Mouse (Mus musculus): Measurements from ENCODE around the gene Ptcd2.

The Ptcd2 gene

DNA sequence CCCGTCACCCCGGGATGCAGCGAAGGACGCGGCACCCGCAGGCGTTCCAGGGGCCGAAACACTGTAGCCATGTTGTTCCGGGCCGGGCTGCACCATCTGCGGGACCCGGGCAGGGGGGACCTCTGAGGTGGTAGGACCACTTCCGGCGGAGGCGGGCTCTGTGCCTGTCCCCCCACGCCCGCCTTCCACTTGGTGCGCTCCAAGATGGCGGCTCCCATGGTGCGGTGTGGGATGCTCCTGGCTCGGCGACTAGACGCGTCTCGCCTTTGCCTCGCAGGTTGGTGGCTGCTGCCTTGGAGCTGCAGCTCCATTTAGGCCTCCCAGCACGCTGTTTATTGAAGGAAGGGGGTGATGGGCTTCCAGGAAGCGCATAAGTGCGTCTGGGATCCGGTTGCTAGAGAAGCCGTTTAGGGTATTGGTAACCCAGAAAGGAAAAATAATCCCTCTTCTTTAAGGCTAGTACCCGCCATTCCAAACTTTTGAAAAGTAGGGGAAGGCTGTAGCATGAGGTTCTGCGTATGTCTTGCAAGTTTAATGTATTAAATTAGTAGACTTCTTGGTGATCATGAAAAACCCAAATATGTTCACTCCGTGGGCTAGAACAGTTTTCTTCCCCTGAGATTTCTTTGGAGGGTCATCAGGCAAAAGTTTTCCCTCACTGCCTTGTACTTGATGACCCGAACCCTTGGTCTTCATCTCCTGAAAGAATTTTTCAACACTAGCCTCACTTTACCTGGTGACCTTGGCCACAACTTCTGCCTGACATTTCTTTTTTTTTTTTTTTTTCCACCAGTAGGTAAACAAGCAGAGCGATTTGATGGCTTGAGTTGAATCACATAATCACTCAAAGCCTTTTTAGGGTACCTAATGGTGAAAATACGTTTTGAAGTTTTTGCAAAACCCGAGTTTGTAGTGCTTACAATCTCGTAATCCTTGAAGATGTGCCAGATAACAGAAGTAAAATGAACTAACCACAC is at the start of gene Ptcd2, which contains the start of gene Mrps27:
Gene Ptcd2 (minus strand): TSS at position 107 of the 977 bp plus-strand sequence.
Gene Mrps27 (plus strand): TSS at position 188 of the 977 bp plus-strand sequence.
- peak; percentile 98 for DNase-seq

DNA sequence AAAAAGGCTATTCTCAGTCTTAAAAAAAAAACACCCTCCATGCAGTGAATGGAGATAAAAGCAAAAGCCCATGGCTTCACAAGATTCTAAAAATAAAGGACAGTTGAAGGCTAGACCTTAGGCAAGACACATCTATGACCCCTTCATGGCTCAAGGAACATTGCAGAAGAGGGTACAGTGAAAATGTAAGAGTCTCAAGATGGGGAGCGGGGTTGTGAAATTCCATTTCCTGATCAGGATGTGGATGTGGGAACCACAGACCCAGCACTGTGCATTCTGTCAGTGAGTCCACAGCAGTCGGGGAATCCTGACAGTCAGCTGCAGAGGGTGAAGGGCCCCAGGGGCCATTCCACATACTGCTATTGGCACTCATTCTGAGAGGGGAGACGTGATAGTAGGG is 48.6 kb upstream of the Ptcd2 start:
- DNase-seq, result no peak

DNA sequence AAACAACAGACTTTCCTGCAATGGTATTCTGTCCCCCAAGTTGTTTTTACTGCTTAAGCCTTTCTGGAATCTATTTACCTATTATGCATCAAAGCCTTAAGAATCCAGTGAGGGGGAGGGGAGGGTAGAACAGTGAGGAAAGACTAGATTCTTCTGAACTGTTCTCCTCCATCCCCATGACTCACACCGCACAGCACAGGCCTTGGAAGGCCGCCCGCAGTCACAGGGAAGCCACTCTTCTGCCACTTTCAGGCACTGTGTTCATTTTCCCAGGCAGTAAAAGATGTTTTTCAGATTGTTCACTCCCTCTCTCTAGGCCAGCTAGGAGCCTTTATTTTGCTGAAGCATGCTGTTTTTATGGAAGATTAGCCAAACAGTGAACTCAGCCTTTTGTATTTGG is 46.9 kb upstream of the Ptcd2 start:
- peak; percentile 77 for DNase-seq

DNA sequence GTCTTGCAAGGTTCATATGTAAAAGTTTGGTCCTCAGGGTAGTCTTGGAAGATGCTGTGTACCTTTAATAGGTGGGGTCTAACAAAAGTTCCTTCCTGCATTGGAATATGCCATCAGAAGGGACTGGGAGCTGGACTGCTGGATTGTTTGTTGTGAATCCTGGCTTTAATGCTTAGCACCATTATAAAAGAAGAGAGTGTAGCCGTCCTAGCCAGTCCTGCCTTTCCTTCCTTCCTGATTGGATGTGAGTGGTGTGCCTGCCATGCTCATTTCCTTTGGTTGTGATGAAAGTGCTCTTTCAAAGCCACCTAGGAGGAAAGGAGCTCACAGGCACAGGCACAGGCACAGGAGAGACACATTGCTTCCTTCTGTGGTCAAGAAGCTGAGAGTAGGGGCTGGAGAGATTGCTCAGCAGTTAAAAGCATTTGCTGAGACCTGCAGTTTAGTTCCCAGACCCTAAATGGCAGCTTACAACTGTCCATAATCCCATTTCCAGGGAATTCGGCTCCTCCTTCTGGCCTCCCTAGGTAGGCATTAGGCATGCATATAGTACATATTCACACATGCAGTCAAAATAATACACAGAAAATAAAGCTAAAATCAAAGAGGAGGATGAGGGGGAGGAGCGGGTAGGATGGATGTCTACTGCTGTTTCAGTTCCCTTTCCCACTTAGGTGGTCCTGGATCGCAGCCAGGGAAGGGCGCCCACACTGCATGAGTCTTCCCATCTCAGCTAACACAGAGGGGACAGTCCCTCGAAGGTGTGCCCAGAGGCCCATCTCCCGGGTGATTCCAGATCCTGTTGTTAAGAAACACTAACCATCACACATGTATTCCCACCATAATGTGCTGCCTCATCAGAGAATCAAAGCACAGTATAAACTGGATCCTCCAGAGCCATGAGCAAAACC is 43.7 kb upstream of the Ptcd2 start:
- no peak for DNase-seq

DNA sequence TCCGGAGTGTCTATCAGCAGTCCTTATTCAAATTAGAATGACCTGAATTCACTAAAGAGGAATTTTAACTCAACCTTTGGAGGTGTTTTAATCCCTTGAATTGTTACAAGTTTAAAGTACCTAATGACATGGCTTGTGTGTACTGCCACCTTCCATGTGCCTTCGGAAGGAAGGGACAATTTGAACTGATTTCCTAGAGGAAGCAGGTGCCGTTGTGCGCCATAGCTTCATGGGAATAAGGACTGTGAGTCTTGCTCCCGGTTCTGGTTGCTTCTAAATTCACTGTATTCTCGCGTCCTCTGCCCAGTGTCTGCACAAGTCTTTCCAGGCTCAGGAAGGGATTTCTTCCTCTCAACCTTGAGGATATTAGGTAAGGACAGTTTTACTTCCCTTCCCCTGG is 41.8 kb upstream of the Ptcd2 start:
- DNase-seq, result no peak

DNA sequence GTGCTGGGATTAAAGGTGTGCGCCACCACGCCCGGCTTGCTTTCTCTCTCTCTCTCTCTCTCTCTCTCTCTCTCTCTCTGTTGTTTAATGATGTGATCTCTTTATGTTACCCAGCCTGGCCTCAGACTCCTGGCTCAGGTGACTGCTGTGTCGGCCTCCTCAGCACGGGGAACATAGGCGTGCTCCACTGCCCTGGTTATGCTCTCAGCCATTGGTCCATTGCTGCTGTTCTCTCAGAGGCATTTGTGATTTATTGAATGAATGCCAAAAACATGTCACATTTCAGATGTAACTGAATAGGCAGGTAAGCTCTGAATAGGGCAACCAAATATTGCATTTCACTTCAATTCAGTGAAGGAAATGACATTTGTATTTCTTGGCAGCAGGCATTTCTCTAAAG is 41.4 kb upstream of the Ptcd2 start:
- no peak for DNase-seq

DNA sequence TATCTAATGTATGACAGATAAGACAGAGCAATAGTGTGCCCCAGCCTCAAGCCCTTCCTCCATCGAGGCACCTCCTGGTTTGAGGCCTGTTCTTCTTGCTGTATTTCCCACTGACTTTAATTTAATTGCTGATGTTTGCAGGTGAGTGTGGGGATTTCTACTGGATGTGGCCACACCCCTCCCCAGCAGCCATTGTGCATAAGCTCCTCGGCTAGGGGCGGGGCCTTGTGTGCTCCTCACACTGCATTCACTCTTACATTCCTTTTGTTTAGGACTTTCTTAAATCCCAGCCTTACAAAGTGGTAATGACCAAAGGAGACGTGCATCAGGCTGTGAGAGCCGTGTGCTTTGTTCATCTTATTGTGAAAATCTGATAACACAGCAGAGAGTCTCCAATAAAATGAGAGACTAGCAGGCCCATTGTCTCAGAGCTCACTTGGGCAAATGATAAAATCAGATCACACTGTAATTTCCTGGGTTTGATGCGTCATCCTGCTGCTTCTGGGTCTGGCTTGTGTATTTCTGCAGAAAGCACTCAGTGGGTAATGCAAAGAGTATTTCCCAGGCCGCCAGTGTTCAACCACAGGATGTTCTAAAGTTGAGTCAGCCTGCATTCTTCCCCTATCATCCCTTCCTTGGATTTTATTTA is 40.2 kb upstream of the Ptcd2 start:
- DNase-seq, result no peak

DNA sequence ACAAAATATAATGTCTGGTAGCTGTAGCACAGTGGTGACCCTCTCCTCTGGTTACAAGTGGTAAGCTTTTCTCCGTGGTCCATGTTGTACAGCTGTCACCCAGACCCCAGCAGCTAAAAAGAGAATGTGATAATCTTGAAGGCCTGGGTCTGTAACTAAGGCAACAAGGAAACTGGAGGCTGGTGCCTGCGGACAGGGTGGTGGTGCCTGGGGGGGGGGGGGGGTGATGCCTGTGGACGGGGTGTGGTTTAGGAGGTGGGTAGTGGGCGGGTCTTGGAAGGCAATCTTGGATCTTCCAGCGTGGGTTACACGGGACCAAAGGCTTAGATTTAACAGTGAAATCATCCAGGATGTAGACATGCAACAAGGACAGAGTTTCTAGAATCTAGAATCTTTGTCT is 37.9 kb upstream of the Ptcd2 start:
- DNase-seq, result no peak

DNA sequence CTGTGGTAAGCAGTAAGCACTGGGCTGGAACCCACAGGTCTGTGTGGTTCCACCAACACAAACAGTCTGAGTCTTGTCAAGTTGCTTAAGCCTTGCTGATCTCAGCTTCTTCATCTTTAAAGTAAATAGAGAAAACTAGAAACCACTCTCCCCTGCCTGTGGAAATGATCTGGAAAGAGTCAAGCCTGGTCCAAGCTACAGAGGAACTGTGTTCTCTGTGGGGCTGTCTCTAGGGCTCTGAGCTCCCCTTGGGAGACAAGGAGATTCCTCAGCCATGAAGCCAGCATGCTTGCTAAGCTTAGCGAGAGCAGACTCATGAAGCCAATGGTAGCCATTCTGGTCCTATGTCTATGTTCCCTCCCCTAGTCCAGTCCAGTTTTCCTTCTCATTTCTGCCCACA is 33.7 kb upstream of the Ptcd2 start:
- DNase-seq, result no peak

DNA sequence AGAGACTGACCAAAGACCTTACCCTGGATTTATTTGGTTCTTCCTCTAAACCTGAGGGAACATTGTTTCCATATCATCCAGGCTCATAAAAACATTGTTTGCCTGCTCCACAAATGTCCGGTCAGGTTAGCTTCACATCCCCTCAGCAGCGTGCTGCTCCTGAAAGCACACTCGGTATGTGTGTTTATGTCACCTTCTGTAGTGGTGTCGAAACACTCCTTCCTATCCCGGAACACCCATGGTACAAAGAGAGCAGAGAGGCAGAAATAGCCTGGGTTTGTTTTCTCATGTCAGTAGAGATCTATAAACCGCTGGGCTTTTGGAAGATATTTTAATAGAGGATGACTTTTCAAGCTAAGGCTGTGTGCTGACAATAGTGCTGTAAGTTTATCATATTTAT is 32.5 kb upstream of the Ptcd2 start:
- DNase-seq, result no peak

DNA sequence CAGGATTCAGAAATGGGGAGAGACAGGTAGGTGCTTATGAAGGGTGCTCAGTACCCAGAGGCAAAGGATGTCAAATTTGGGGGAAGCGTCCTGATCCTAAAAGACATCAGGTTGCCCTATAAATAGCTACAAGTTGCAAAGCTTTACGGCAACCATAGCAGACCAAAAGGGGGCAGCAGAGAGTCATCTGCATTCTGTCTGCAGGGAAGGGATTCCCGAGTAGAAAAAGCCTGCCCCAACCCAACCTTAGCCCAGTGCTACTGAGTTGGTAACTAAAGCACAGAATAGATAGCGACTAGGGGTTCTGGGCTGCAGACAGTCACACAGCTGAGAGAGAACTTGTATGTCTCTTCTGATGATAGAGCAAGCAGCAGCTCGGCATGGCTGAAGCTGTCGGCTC is 31.0 kb upstream of the Ptcd2 start:
- DNase-seq, result peak; percentile 80

DNA sequence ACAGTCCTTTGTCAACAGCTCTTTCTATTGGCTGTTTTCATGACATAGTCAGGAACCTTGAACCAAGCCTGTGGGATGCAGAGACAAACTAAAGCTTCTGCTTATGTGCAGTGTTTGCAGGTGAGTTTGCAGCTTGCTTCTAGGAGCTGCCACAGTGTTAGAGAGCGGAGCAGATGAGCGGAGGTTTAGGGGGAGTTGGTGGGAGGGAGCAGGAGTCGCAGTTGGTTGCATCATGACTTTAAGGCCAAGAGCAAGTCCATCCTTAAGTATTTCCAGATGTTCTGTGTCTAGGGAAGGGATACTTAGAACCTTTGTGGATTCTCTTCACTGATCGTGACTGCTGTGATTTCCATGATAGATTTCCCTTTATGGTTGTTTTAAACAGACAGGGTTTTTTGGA is 29.7 kb upstream of the Ptcd2 start:
- DNase-seq, result no peak

DNA sequence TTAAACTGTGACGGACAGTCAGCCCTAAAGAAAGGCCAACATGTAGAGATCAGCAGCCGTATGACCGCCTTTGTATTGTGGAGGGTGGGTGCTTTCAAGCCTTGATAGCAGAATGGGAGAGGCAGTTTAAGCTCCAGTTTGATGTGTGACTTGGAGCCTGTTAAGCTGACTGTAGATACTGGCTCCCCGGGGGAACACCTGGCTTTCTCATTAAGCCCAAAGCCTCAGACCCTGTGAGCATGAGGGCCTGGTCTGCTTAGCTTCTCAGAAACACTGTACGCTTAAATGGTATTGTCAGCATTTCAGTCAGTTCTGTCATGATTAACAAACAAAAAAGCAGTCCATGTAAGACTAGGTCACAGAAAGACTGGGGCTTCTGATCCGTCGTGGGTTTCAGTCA is 29.2 kb upstream of the Ptcd2 start:
- no peak for DNase-seq

DNA sequence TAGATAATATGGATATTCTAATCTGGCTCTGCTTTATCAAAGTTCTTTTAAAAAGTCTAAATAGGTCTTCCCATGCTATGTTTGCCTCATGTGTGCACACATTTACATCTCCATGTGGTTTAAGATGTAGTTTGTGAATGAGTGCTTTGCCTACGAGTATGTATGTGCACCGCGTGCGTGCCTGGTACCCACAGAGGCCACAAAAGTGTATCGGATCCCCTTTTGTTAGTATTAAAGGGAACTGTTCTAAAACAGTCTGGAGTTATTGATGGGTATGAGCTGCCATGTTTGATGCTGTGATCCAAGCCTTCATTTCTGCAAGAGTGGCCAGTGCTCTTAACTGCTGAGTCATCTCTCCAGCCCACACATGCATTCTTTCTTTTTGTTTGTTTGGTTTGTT is 26.8 kb upstream of the Ptcd2 start:
- DNase-seq, result no peak

DNA sequence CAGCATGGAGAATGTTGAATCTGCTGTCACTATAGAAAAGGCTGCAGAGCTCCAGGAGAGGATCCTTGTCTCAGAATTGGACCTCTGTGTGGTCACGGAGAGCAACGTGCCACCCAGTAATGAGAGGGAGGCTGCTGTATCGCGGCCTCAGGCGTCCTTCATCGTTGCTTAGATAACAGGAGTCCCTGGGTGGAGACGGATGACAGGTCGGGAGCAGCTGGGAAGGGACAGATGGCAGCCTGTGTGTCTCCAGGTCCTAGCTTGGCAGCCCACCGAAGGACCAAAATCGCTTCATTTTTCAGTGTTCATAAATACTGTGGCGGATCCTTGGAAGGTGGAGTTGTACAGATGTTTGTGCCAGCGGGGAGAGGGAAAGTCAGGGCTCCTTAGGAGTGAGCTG is 24.6 kb upstream of the Ptcd2 start:
- DNase-seq, result no peak

DNA sequence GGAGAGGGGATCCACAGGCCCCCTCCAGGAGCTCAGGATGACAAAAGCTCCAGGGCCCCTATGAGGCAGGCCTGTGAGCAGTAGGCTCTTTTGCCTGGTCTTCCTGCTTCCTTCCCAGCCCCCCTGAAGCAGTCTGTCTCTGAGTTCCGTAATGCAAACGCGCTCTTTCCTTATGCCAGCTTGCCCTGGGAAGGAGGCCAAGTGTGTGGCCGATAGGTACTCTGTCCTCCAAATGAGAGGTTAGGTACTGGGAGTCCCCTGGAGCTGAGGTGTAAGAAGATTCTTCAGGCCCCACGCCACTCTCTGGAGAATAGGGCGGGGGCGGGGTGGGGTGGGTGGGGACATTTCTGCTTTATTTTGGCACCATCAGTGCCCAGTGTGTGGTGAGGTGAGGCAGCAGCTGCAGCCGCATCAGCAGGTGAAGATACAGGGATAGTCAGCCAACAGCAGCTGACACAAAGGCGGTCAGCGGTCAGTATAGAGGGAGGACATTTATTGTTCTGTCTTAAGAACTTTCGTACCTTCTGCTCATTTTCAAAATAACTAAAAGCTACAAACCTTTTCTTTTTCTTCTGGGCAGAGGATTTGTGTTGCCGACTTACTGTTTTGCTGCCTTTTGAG is 23.2 kb upstream of the Ptcd2 start:
- DNase-seq, result no peak

DNA sequence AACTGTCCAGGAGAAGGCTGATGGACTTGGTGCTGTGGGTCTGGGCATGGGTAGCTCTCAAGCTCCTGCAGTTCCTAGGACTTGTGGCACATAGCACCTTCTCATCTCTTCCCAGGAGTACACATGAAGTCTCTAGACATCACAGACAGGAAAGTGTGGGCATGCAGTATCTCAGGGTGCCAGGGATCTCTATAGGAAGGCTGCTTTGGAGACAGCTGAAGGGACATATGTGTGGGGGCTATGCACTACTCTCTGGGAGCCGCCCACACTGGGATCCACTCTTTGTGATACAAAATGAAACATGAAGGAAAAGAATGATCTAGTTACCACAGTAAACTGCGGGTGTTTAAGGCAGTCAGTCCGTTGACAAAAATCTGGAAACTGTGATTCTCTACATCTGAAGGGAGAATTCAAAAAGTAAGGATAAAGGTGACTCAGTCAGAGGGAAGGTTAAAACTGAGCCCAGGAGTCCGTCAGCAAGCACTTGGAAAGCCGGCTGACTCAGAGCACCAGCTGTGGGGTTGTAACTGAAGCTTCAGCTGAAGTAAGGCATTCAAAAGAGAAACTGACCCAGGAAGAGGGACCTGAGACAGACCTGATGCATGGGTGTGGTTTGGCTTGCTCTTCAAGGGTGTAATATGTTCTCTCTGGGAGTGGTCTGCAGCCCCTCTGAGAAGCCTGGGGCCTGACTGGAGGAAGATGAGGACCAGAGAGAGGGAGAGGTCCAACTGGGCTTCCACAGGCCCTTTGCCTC is 22.1 kb upstream of the Ptcd2 start:
- DNase-seq, result peak; percentile 93

DNA sequence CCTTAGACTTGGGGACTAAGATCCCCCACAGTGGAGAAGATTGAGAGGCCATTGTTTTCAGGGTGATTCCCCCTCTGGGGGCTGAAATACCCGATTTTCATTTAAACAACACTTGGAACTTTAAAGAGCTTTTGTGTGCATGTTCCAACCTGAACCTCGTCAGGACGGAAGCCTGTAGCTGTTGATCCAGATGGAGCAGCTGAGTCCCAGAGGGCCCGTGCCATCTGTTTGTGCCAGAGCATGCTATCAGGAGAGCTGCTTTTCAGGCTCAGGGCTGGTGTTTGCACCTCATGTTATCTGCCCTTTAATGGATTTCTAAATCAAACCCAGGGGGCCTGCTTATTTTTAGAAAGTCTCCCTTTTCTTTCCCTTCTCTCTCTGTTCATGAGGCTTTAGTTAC is 19.4 kb upstream of the Ptcd2 start:
- no peak for DNase-seq

DNA sequence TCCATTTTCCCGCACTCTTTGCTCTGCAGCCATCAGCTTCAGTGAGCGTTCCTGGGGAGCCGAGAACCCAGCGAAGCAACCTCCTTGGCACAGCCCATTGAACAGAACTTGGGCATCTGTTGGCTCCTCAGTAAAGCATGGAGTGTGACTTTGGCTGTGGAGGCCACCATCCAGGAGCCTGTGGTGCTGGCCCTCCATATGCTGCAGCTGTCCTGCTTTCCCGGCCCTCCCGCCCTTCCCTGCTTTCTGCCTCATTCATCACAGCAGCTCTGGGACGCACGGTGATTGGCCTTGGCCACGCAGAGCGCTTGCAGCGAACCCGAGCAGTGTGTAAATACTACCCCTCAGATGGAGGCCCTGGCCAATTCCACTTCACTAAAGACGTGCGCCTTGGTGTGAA is 14.4 kb upstream of the Ptcd2 start:
- no peak for DNase-seq

DNA sequence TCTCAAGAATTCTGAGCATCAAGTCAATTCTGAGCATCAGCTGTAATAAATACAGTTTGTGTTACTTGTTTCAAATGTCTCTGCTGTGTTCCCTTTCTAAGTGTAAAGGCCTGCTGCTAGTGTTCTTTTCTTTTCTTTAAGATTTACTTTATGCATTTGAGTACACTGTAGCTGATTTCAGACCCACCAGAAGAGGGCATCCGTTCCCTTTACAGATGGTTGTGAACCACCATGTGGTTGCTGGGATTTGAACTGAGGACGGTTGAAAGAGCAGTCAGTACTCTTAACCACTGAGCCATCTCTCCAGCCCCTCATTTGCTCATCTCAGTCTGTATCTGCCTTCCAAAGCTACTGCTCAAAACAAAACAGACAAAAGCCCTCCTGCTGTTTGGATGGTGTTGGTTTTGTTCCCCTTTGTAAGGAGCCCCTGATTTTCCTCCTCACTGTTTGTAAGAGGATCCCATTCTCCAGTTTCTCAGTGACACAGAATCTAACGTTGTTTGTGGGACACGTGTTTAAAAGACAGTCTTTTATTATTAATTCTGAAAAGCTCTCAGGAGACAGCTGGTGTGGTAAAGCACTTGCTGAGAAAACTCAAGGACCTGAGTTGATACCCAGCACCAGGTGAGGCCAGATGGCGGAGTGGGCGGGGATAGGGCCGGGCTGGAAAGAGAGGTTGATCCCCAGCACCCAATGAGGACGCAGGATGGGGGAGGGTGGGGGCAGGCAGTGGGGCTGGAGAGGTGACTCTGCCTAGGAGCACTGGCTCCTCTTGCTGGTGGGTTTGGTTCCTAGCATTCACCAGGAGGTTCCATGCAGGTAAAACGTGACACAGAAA is 12.1 kb upstream of the Ptcd2 start:
- no peak for DNase-seq

DNA sequence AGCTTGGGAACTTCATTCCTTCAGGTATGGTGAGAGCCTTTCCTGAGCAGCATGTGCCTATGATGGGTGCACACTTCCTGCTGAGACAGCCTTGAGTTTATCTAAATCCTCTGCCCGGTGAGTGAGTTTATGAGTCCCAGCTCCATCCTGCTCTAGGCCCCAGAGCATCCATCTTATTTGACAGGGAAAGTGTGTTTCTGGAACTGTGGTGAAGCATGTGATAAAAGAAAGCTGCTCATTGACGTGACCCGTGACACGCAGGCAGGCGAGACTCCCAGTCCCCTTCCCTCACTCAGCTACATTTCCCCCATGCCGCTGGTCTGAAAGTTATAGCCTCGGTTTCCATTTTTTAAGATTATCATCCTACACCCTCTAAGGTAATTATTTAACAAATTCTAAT is 11.4 kb upstream of the Ptcd2 start:
- no peak for DNase-seq
